Mouse (Mus musculus) midbrain, embryonic 16.5 days (tissue): ENCODE data around the gene Insl3. TPM values are rescaled to one million over a fixed set of nuclear protein-coding genes. Genes with fewer than 3 reads are reported as not detected.

Experiments used
- ATAC-seq: fragments of 200-750 bp; cut with Nextera tagmentation; 2 replicates; pipeline ENCODE4 v1.8.0; 2017; ENCODE audit warnings: moderate TSS enrichment
- H3K27ac ChIP-seq: fragments of 300-500 bp; sonication (generic); 2 replicates; pipeline ENCODE4 v1.5.1; 2014; ENCODE audit warnings: mild to moderate bottlenecking, low read length, mixed read lengths
- H3K27me3 ChIP-seq: fragments of 300-500 bp; sonication (generic); 2 replicates; pipeline ENCODE4 v1.6.1; 2014; ENCODE audit warnings: low read depth, low read length, mixed read lengths; ENCODE audit not compliant: control insufficient read depth, insufficient read depth
- H3K36me3 ChIP-seq: fragments of 300-500 bp; sonication (generic); 2 replicates; pipeline ENCODE4 v1.6.1; 2014; ENCODE audit warnings: mild to moderate bottlenecking, low read length, moderate library complexity, mixed read lengths; ENCODE audit not compliant: control insufficient read depth, insufficient read depth
- H3K4me1 ChIP-seq: fragments of 300-500 bp; sonication (generic); 2 replicates; pipeline ENCODE4 v1.6.1; 2014; ENCODE audit warnings: mild to moderate bottlenecking, low read length, mixed read lengths; ENCODE audit not compliant: control insufficient read depth, insufficient read depth
- H3K4me2 ChIP-seq: fragments of 300-500 bp; sonication (generic); 2 replicates; pipeline ENCODE4 v1.6.1; 2014; ENCODE audit warnings: mild to moderate bottlenecking, low read length, mixed read lengths
- H3K4me3 ChIP-seq: fragments of 300-500 bp; sonication (generic); 2 replicates; pipeline ENCODE4 v1.5.1; 2014; ENCODE audit warnings: low read depth, mild to moderate bottlenecking, low read length, moderate library complexity, mixed read lengths
- H3K9ac ChIP-seq: fragments of 300-500 bp; sonication (generic); 2 replicates; pipeline ENCODE4 v1.6.1; 2014; ENCODE audit warnings: low read depth, low read length, mixed read lengths
- H3K9me3 ChIP-seq: fragments of 300-500 bp; sonication (generic); replicated peaks from 2 replicates; pipeline ENCODE4 v1.6.1; 2014; ENCODE audit warnings: mild to moderate bottlenecking, low read length, mixed read lengths; ENCODE audit not compliant: control insufficient read depth, poor library complexity, severe bottlenecking
- WGBS: fragments of 180-500 bp; shearing (Covaris S2); extraction: QIAGEN DNeasy Blood & Tissue Kit; methylation state at CpG from one replicate; pipeline ENCODE4 v1.1.7; 2014; 5-methylcytosine and 5-hydroxymethylcytosine counted together
- polyA plus RNA-seq: library from polyadenylated mRNA; unstranded; fragments of >200 nt; fragmentation: Nextera tagmentation; extraction: Ambion mirVana; gene quantifications from 2 replicates; pipeline ENCODE4 v1.2.1, GENCODE M21; 2015

Insl3 gene
- polyA plus RNA-seq, 1 experiment from 2014 or later = 1.4 TPM

GRCm38 (mm10) chr8:71709800-71710446 lies 20.9 kb downstream of the Insl3 start:
- Histone ChIP-seq H3K27ac (no peak overlapping the region), H3K9ac (peak overlapping the region; percentile 56), H3K27me3 (no peaks in the 10 kb centered on the region; the same call in 1 of the 2 replicates), H3K9me3 (no peaks in the 10 kb centered on the region), H3K4me1 (peaks cover 5% of the 10 kb centered on the region; the same call in 1 of the 2 replicates), H3K4me2 (peak overlapping the region; percentile 48), H3K4me3 (peak overlapping the region; percentile 11; the same call in 1 of the 2 replicates), H3K36me3 (peaks cover 21% of the 10 kb centered on the region)
- 20% methylated on average over 25 of the region's 25 CpGs for WGBS
- ATAC-seq = peak; percentile 68

- Histone ChIP-seq H3K4me1 (peaks cover 5% of the 10 kb centered on the region; the same call in 1 of the 2 replicates), H3K27ac (no peak overlapping the region), H3K36me3 (peaks cover 25% of the 10 kb centered on the region), H3K9ac (0 out of 2 replicates have a peak overlapping the region, but pooled peaks have one; percentile 14), H3K9me3 (no peaks in the 10 kb centered on the region), H3K4me3 (no peak overlapping the region), H3K4me2 (no peak overlapping the region), H3K27me3 (no peaks in the 10 kb centered on the region)
- 73% methylated on average over 2 of the region's 2 CpGs for WGBS
- ATAC-seq = no peak
Observed at GRCm38 (mm10) chr8:71711574-71711973, 22.6 kb downstream of the Insl3 start.

- H3K9ac ChIP-seq = no peak overlapping the region
- H3K4me2 ChIP-seq = no peak overlapping the region
- H3K36me3 ChIP-seq = peaks cover 16% of the 10 kb centered on the region
- no peaks in the 10 kb centered on the region for H3K9me3 ChIP-seq
- H3K4me3 ChIP-seq = no peak overlapping the region
- peaks cover 26% of the 10 kb centered on the region for H3K4me1 ChIP-seq
- H3K27me3 ChIP-seq = no peaks in the 10 kb centered on the region
- no peak for ATAC-seq
- WGBS = 58% methylated on average over 8 of the region's 8 CpGs
- no peak overlapping the region for H3K27ac ChIP-seq
Observed at GRCm38 (mm10) chr8:71715531-71715930, 26.5 kb downstream of the Insl3 start.

- H3K27ac ChIP-seq = no peak overlapping the region
- H3K9me3 ChIP-seq = no peaks in the 10 kb centered on the region
- H3K36me3 ChIP-seq = peaks cover 16% of the 10 kb centered on the region
- 88% methylated on average over 13 of the region's 13 CpGs for WGBS
- peaks cover 37% of the 10 kb centered on the region for H3K4me1 ChIP-seq
- H3K27me3 ChIP-seq = no peaks in the 10 kb centered on the region
- no peak overlapping the region for H3K9ac ChIP-seq
- ATAC-seq = no peak
- H3K4me3 ChIP-seq = no peak overlapping the region
- no peak overlapping the region for H3K4me2 ChIP-seq
Observed at GRCm38 (mm10) chr8:71716561-71717053, 27.6 kb downstream of the Insl3 start.

- no peak overlapping the region for H3K27ac ChIP-seq
- no peak for ATAC-seq
- WGBS = 86% methylated on average over 12 of the region's 12 CpGs
- peaks cover 14% of the 10 kb centered on the region for H3K36me3 ChIP-seq
- no peak overlapping the region for H3K9ac ChIP-seq
- H3K27me3 ChIP-seq = no peaks in the 10 kb centered on the region
- H3K4me3 ChIP-seq = no peak overlapping the region
- no peak overlapping the region for H3K4me2 ChIP-seq
- H3K4me1 ChIP-seq = peaks cover 41% of the 10 kb centered on the region
- H3K9me3 ChIP-seq = no peaks in the 10 kb centered on the region
Observed at GRCm38 (mm10) chr8:71717096-71717495, 28.1 kb downstream of the Insl3 start.

- Histone ChIP-seq H3K4me1 (peaks cover 46% of the 10 kb centered on the region), H3K9ac (no peak overlapping the region), H3K36me3 (peaks cover 7% of the 10 kb centered on the region), H3K4me2 (no peak overlapping the region), H3K27ac (peak overlapping the region; percentile 86), H3K9me3 (no peaks in the 10 kb centered on the region), H3K4me3 (no peak overlapping the region), H3K27me3 (no peaks in the 10 kb centered on the region)
- 37% methylated on average over 3 of the region's 3 CpGs for WGBS
- no peak for ATAC-seq
Observed at GRCm38 (mm10) chr8:71718252-71718651, 29.2 kb downstream of the Insl3 start.

GRCm38 (mm10) chr8:71719218-71719617 lies 30.2 kb downstream of the Insl3 start:
- Histone ChIP-seq H3K4me1 (peaks cover 51% of the 10 kb centered on the region), H3K36me3 (peaks cover 7% of the 10 kb centered on the region; the same call in 1 of the 2 replicates), H3K9ac (peak overlapping the region; percentile 13; the same call in 1 of the 2 replicates), H3K4me3 (no peak overlapping the region), H3K4me2 (peak overlapping the region; percentile 42; the same call in 1 of the 2 replicates), H3K27me3 (no peaks in the 10 kb centered on the region), H3K27ac (peak overlapping the region; percentile 86), H3K9me3 (no peaks in the 10 kb centered on the region)
- ATAC-seq = peak; percentile 16
- 28% methylated on average over 4 of the region's 4 CpGs for WGBS

- Histone ChIP-seq H3K4me3 (0 out of 2 replicates have a peak overlapping the region, but pooled peaks have one; percentile 0), H3K27me3 (no peaks in the 10 kb centered on the region), H3K4me2 (peak overlapping the region; percentile 42), H3K4me1 (peaks cover 54% of the 10 kb centered on the region), H3K9ac (peak overlapping the region; percentile 45), H3K27ac (peak overlapping the region; percentile 86), H3K36me3 (peaks cover 7% of the 10 kb centered on the region; the same call in 1 of the 2 replicates), H3K9me3 (no peaks in the 10 kb centered on the region)
- WGBS = 20% methylated on average over 7 of the region's 7 CpGs
- ATAC-seq = peak; percentile 75
Observed at GRCm38 (mm10) chr8:71719928-71720457, 31.0 kb downstream of the Insl3 start.

GRCm38 (mm10) chr8:71723047-71723551 lies 34.1 kb downstream of the Insl3 start:
- Histone ChIP-seq H3K4me1 (peaks cover 58% of the 10 kb centered on the region), H3K4me3 (no peak overlapping the region), H3K4me2 (no peak overlapping the region), H3K36me3 (no peaks in the 10 kb centered on the region), H3K27ac (no peak overlapping the region), H3K9me3 (no peaks in the 10 kb centered on the region), H3K27me3 (no peaks in the 10 kb centered on the region), H3K9ac (no peak overlapping the region)
- ATAC-seq = no peak
- 67% methylated on average over 14 of the region's 14 CpGs for WGBS
